Mouse (Mus musculus) bone marrow, adult 2 months (tissue): ENCODE data around the gene Bbs4. TPM values are rescaled to one million over a fixed set of nuclear protein-coding genes. Genes with fewer than 3 reads are reported as not detected.

Experiments used
- H3K27ac ChIP-seq: fragments of 200-500 bp; 2 replicates; pipeline ENCODE4 v1.5.1; 2012; ENCODE audit warnings: low read depth, mild to moderate bottlenecking, control low read depth, inconsistent platforms, low read length; ENCODE audit not compliant: control insufficient read depth, poor library complexity, insufficient read depth
- H3K4me1 ChIP-seq: fragments of 200-500 bp; 2 replicates; pipeline ENCODE4 v1.6.1; 2011; ENCODE audit warnings: low read length; ENCODE audit not compliant: control insufficient read depth, insufficient read depth
- H3K4me3 ChIP-seq: fragments of 200-500 bp; replicated peaks from 2 replicates; pipeline ENCODE3; 2011; ENCODE audit warnings: mild to moderate bottlenecking, low read depth, low read length, control low read depth; ENCODE audit not compliant: control insufficient read depth
- CTCF ChIP-seq: fragments of 200-500 bp; IDR thresholded peaks from 2 replicates; pipeline ENCODE4 v1.5.1; 2011; ENCODE audit warnings: low read length, control low read depth; ENCODE audit not compliant: control insufficient read depth, insufficient read depth
- POLR2A ChIP-seq: fragments of 200-500 bp; IDR thresholded peaks from 2 replicates; pipeline ENCODE4 v1.6.1; 2011; ENCODE audit warnings: low read depth, mild to moderate bottlenecking, control low read depth, low read length, borderline replicate concordance; ENCODE audit not compliant: control insufficient read depth
- WGBS: fragments of 180-500 bp; shearing (Covaris S2); methylation state at CpG from one replicate; pipeline ENCODE4 v1.1.7; 2018; 5-methylcytosine and 5-hydroxymethylcytosine counted together
- polyA plus RNA-seq: library from polyadenylated mRNA; stranded (reverse); fragments of >200 nt; gene quantifications from 2 replicates; pipeline ENCODE4 v1.2.4, GENCODE M21; 2011; ENCODE audit warnings: low replicate concordance; ENCODE audit not compliant: missing spikeins, insufficient read depth, insufficient read length

Bbs4 gene
- polyA plus RNA-seq, 1 experiment, result 4.5 TPM

DNA sequence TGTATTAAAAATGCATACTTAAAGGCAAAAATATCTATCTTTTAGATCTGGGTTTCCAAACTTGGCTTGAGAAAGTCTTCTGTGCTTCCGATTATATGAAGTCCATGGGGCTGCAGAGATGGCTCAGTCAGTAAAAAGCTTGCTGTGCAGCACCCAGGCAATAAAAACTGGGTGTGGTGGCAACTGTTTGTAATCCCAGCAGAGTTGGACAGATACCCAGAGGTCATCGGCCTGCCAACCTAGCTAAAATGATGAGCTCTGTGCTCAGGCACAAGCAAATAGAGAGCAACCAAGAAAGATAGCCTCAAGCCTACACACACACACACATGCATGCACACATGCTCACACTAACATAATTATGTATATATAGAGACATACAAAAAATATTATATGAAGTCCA, 75.1 kb downstream of the Bbs4 start:
- WGBS, result 85% methylated on average over 2 of the region's 2 CpGs
- TF ChIP-seq CTCF (no peak), POLR2A (no peak)

DNA sequence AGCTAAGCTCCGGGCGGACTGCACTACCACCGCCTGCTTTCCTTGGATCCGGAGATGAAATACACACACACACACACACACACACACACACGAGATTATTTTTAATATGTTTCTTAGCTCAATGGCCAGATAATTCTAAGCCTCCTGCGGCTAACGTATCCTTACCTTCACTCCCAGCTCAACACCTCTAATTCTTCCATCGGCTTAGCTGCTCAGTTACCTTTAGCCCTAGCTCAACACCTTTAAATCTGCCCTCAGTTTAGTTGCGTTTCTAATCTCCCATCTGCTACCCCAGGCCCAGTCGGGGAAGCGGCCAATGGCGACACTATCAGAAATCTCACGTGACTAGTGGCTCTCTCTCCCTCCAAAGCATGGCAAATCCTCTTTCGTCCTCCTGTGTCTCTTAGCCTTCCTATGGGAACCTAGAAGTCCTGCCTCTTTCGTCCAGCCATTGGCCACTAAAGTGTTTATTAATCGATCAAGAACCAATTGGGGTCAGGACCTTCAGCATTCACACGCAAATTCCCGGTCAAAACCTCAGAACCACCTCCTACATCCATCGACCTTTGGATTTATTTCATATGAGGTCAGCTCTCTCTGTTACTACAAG, 78.4 kb downstream of the Bbs4 start:
- TF ChIP-seq POLR2A (no peak), CTCF (no peak)
- no peaks in the 10 kb centered on the region; the same call in 1 of the 2 replicates for H3K4me1 ChIP-seq
- H3K27ac ChIP-seq, result no peak overlapping the region
- WGBS, result 86% methylated on average over 19 of the region's 19 CpGs
- no peak overlapping the region for H3K4me3 ChIP-seq

More for the DNA sequence above, 75.1 kb downstream of the Bbs4 start:
- Histone ChIP-seq H3K27ac (no peak overlapping the region), H3K4me3 (no peak overlapping the region), H3K4me1 (peaks cover 1% of the 10 kb centered on the region; the same call in 1 of the 2 replicates)

DNA sequence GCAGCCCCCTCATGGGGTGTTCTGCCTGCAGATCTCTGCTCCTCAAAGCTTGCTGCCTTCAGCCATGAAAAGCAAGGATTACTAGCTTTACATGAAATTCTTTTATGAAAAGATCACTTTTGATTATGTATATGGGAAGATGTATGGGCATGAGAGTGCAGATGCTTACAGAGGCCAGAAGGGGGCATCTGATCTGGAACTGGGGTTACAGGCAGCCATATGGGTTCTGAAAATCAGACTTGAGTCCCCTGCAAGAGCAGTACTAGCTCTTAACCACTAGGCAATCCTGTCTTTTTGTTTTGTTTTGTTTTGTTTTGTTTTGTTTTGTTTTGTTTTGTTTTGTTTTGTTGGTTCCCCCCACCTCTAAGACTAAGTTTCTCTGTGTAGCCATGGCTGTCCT, 80.1 kb downstream of the Bbs4 start:
- peak; percentile 18; the same call in 1 of the 2 replicates for TF ChIP-seq CTCF
- no peak for TF ChIP-seq POLR2A
- Histone ChIP-seq H3K4me1 (no peaks in the 10 kb centered on the region; the same call in 1 of the 2 replicates), H3K4me3 (no peak overlapping the region), H3K27ac (no peak overlapping the region)

Other genes with a start within 250 kb of the Bbs4 start
- 81.1 and 196 TPM in 2 replicates for gene Adpgk, start 62.0 kb downstream of the Bbs4 start, polyA plus RNA-seq
- 16.9 and 27.9 TPM in 2 replicates for gene Arih1, start 133.1 kb upstream of the Bbs4 start, polyA plus RNA-seq
- 41.8 and 98.1 TPM in 2 replicates for gene Hexa, start 186.0 kb upstream of the Bbs4 start, polyA plus RNA-seq
- gene Tmem202, start 186.3 kb upstream of the Bbs4 start, polyA plus RNA-seq, result not detected in 2 replicates
- gene Celf6, start 224.4 kb upstream of the Bbs4 start, polyA plus RNA-seq, result not detected in 2 replicates